Mouse (Mus musculus) left cerebral cortex, adult 11 months (tissue): ENCODE results near the gene Tomm22.
A peak's percentile ranks its signal among the peaks of the same experiment; 100 is the strongest.

Experiments used
- DNase-seq: peaks from one replicate; pipeline ENCODE4 v3.0.0; 2022; ENCODE audit warnings: low spot score

Gene Tomm22

DNA sequence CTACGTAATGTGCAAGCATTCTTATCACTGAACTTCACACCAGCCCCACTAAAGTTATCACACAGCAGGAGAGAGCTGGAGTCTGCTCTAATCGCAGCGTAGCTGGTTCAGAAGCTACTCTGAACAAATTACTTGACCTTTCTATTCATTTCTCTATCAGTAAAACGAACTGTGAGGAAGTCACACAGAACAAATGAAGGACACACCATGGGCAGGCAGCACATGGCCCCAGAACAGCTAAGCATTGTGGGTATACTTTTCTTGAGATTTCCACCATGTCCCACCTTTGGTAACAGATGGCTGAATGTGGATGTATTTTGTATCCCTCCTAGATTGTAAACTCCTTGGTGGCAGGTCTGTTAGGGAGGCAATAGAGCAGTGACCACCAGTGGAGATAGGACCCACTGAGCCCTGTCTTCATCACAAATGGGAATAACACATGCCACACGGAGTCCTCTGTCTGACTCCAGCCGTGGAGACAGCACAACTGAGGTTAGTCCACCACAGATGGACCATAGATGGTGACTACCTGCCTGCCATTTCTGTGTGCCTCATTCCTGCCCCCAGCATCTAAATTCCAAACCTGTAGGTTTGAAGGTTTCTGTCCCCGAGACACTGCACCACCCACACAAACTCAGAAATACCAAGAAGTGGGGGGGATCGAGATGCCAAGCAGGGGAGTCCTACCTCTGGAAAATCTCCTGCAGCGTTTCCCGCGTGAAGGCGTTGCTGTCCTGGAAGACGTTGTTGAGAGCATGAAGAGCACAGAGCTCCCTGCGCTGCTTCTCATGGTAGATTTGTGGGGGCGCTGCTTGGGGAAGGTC is 15.6 kb downstream of the Tomm22 start:
- no peak for DNase-seq

DNA sequence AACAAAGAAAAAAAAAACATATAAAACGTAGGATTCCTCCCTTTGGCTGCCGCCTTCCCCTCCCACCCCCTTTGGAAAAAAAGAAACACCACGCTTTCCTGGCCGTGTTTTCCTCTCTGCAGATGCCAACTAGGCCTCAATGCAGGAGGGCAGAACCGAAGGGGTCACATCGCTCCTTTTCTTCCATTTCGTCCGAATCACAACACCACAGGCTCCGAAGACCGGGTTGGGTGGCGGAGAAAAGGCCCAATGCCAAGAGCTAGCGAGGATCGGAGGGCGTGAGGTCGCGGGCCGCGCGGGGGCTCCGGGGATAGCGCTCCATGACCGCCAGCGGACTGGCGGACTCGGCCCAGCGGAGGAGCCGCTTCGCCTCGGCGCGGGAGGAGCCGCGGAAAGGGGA is 16.5 kb downstream of the Tomm22 start:
- DNase-seq: no peak

DNA sequence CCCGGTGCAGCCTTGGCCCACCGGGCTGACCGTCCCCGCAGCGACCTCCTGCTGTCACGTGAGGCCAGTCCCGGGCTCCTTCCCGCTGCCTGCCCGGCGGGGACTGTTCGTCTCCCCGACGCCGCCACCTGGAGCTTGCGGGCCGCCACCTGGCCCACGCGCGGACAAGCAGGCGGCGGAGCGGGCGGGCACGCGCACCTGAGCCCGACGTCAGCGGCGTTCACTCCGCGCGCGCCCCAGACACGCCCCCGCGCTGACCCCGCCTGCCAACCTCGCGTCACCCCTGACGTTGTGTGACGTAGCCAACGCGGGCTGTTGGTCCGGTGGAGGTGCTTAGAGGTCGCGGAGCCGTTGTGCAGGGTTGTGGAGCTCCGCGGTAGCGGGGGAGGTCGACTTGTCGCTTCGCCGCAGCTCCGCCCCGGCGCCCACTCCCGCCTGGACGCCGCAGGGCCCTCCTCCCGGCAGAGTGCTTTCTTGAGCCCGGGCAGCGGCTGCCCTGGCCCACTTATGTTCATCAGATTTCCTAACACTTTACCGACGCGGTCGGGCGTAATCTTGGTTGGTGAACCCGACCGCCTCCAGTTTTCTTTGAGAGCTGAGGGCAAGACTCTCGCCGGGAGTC is 17.1 kb downstream of the Tomm22 start, which contains the start of gene Josd1:
Josd1 (minus strand) TSS at position 274 of the 622 bp plus-strand sequence.
- DNase-seq: peak; percentile 91

- no peak for DNase-seq
These were observed 17.8 kb downstream of the Tomm22 start for GRCm38 (mm10) chr15:79688268-79688956.

DNA sequence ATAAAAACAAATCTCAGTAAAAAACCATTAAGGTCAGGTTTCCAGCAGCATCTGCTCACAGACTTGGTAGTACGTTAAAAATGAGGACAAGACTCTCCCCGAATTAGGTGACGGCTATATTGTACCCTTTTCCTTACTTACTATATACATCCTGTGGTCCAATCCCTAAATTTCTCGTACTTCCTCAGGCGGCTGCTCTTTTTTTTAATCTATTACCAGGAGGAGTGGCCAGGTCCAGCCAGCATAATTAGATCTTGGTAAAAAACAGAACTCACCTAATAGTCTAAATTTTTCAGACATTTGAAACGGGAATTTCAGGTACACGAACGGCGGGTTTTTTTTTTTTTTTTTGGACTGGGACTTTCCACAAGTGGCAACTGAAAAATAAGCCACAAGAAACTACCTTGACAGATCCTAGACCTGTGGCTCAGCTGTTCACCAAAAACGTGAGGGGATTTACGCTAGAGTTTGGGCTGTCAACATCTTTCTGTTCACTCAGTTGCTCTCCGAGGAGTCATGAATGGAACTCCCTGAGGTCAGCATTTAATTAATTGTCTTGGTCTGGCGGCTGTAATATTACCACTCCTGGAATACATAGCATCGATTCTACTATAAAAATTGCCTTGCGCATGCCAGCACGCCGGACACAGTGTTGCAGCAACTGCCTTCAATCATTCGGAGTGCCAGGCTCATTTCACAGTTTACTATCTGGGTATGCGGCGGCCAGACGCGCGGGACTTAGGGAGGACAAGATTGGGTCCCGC is 19.2 kb downstream of the Tomm22 start:
- no peak for DNase-seq

DNA sequence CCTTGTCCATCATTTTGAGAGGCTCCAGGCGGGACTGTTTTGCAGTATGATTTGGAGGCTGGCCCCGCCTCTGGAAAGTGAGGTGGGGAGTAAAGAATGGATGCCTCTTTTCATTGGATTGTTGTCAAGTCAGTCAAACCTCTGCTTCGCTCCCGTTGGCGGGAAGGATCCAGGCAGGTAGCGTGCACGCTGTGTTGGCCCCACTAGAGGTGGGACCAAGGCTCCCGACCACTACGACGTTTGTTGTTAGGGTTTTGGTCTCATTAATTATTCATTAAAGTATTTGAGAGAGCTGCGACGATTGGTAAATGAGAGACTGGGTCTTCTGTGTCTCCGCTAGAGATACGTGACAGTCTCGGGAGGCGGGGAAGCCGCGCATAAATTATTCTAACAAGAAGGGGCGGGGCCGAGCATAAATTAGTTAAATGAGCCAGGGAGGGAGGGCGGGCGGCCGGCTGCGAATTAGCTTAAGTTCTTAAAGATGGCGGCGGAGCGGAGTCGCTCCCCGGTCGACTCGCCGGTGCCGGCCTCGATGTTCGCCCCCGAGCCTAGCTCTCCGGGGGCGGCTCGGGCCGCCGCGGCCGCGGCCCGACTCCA is 19.9 kb downstream of the Tomm22 start, which contains the start of gene Gtpbp1:
Gtpbp1 (plus strand) TSS at position 420 of the 597 bp plus-strand sequence.
- peak; percentile 100 for DNase-seq

GRCm38 (mm10) chr15:79691023-79691508 is 20.4 kb downstream of the Tomm22 start:
- no peak for DNase-seq

DNA sequence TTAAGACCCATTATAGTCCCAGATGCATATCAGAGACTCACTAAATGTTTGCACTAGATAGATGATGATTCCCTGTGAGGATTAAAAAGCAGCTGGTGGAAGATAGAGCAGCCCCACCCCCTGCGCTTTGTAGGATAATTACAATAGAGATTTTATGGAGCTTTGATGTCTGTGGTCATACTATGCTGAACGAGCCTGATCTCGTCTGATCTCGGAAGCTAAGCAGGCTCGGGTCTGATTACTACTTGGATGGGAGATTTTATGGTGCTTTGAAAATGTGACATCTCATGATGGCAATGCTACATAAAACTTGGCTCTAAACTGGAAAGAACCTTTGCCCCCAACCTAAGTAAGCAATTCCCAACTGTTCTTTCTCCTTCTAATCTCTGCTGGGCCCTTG is 21.7 kb downstream of the Tomm22 start:
- DNase-seq: no peak

- no peak for DNase-seq
These were observed 23.1 kb downstream of the Tomm22 start for GRCm38 (mm10) chr15:79693740-79694139.

GRCm38 (mm10) chr15:79694512-79694911 is 23.9 kb downstream of the Tomm22 start:
- no peak for DNase-seq

- DNase-seq: no peak
These were observed 24.9 kb downstream of the Tomm22 start for GRCm38 (mm10) chr15:79695516-79695915.

DNA sequence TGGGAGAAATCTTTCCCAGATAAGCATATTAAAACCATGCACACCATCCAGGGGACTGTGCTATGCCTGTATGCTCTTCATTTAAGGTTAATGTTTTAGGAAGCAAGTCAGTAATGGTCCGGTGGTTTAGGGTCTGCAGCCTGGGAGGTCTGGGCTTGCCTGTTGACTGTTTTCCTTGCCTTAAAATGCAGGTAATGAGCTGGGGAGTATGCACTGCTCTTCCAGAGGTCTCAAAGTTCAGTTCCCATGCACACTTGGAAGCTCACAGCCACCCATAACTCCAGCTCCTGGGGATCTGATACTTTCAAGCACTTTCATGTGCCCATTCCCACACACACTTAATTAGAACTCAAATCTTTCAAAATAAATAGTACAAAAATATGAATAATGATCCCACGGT is 25.8 kb downstream of the Tomm22 start:
- DNase-seq: no peak

DNA sequence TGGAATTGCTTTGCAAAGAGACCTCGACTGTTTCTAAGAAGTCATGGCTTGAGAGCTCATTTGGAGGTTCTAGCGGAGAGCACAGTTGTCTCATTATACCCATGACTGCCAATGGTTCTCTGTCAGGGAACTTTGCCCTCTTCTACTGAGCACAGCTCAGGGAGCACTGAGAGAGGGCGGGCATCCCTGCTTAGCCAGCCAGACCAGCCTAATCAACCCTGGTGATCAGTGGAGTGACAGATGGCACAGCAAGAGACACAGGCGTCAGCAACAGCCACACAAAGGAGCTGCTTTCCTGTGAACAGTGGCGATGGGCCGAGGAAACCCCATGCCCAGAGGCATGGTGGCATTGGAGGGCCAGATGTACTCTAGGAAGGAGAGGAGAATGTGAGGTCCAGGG is 26.4 kb downstream of the Tomm22 start:
- no peak for DNase-seq

GRCm38 (mm10) chr15:79697558-79698187 is 27.0 kb downstream of the Tomm22 start:
- DNase-seq: no peak

- no peak for DNase-seq
These were observed 36.0 kb downstream of the Tomm22 start for GRCm38 (mm10) chr15:79706603-79707214.

DNA sequence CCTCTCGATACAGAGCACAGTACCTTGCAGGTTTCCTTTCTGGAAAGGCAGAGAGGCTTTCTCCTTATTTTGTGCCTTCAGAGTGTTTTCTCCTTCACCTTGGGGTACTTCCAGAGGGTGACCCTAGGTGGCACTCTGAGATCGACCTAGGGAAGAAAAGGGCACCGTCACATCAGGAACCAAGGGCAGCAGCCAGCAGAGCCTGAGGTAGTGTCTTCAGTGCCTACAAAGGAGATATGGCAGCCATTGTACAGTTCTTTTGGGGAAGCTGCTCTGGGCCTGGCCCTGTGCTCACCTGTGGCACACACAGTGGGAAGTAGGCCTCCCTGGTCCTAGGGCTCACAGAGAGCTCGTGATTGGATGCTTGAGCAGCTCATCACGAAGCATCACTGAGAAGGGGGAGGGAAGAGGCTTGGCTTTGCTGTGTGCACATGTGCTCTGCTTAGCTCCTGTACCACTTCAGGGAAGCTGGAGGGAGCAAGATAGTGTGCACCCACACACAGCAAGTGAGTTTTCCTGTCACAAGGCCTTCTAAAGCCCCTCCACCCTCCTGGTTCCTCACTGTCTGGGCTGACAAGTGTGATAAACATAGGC is 37.7 kb downstream of the Tomm22 start:
- no peak for DNase-seq

GRCm38 (mm10) chr15:79715646-79716045 is 45.0 kb downstream of the Tomm22 start:
- no peak for DNase-seq

- no peak for DNase-seq
These were observed 46.0 kb downstream of the Tomm22 start for GRCm38 (mm10) chr15:79716710-79717109.

DNA sequence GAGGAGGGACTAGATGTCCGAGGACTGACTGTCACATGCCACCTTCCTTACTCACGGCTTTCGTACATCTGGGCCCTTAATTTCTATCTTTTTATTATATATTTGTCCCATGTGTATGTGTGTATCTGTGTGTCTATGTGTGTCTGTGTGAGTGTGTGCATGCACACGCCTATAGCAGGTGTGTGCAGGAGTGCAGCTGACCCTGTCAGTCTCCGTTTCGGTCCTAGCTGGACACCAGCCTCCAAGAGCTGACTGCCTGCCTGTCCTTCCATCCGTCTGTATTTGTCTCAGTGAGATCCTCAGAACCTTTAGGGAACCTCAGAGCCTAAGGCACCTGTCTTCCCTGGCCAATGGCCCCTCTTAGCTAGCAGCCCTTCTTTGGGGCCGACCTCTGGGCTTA is 49.6 kb downstream of the Tomm22 start:
- DNase-seq: no peak

GRCm38 (mm10) chr15:79720796-79721195 is 50.1 kb downstream of the Tomm22 start:
- DNase-seq: no peak
